Mouse (Mus musculus): Measurements from ENCODE around the gene Arntl. TPM values are rescaled to one million over a fixed set of nuclear protein-coding genes. Genes with fewer than 3 reads are reported as not detected.
"Not testable (repeated sequence)": the region's sequence is repeated elsewhere in the genome, so short reads cannot be mapped to it uniquely, and the experiment has no call there.

Gene Arntl
- total RNA-seq, 2 experiments from 2014 or later: 17.6 to 39.4 TPM

DNA sequence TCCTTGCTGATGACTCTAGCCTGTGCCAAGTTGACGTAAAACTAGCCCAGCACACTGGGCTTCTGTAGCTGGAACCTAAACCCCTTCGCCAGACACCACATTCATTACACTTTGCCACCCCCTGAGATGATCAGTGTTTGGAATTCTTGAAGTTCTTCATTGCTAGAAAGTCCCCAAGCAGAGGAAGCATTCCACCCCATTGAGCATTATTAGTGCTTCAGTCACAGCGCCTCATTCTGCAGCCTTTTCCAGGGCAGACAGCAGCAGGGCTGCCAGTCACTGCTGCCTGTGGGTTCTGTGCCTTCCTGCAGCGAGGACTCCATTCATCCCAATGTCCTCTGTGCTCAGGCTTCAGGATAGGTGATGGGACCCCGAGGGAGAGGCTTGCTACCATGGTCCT lies 37.9 kb downstream of the Arntl start:
- Histone ChIP-seq H3K27ac (no peak overlapping the region), H3K4me3 (no peak overlapping the region)
- DNase-seq: peak; percentile 4
- TF ChIP-seq CTCF (IDR thresholded peaks at IDR 0.05): no peak
- intact Hi-C loops (cut with DNase I): no loop called here

DNA sequence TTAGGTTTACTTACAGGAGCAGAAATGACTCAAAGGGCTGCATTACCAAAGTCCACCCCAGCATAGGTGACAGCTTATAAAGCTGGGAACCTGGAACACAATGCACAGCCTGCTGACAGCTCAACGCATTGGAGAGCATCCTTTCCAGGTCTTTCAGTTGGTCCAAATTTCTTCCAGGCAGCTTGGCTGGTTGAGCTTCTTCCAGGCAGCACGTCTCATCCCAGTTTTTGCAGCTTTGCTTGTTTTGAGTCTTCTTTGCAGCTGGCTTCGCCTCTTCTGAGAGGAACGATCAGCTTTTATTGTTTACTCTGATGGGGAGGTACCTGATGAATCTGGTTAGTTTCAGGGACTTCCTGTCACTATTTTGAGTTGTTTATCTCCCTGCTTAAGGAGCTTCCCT lies 39.2 kb downstream of the Arntl start:
- DNase-seq: peak; percentile 11
- H3K4me3 ChIP-seq: no peak overlapping the region
- no peak overlapping the region for H3K27ac ChIP-seq
- intact Hi-C loops (cut with DNase I): no loop called here
- no peak for TF ChIP-seq CTCF (IDR thresholded peaks at IDR 0.05)

DNA sequence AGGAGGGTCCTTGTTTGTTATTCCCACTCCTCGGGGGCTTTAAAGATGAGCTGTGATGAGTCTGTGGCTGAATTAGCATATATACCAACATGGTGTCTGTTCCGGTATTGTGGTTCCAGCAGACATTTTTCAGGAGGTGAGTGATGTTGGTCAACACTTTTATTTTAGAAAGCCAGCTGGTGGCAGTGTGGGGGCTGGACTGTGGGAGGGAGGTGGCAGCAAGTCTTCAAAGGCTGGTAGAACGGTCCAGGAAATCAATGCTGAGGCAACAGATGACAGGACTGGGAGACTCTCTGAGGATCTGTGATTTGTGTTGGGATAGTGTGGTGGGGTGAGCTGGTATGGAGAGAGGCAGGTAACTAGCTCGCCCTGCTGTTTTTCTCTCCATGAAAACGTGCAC lies 39.9 kb downstream of the Arntl start:
- H3K27ac ChIP-seq: no peak overlapping the region
- no peak for TF ChIP-seq CTCF (IDR thresholded peaks at IDR 0.05)
- no peak overlapping the region for H3K4me3 ChIP-seq
- intact Hi-C loops (cut with DNase I): no loop called here
- peak; percentile 17 for DNase-seq

DNA sequence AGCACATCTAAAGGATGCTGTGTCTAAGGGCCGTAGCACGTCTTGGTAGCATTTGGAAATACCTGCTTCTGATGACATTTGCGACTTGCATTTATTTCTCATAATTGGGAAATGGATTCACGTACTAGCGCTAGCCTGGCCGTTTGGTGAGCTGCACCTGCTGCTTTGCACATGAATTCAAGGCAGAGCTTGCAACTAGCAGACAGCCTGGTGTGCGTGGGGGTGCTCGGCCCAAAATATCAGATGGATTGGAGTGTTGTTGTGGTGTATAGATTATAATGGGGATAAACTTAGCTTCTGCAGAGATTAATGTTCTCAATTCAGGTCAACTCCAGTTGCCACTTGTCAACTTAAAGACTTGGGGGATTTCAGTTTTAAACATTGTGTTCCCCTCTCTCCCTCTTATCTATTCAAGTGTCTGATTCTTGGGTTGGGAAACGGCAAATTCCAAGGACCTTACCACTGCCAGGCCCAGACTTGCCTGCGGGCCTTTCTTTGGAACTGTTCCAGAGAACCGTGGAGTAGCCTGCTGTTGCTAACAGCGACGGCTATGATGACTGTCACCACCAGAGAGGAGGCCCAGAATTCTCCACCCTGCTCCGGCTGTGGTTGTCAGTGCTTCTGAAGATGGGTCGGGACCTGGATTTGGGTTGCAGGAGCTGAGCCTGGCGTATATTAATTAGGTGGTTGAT lies 42.0 kb downstream of the Arntl start:
- intact Hi-C loops (cut with DNase I): no loop called here
- Histone ChIP-seq H3K4me3 (no peak overlapping the region), H3K27ac (no peak overlapping the region)
- peak; percentile 25 for DNase-seq
- TF ChIP-seq CTCF (IDR thresholded peaks at IDR 0.05): no peak

DNA sequence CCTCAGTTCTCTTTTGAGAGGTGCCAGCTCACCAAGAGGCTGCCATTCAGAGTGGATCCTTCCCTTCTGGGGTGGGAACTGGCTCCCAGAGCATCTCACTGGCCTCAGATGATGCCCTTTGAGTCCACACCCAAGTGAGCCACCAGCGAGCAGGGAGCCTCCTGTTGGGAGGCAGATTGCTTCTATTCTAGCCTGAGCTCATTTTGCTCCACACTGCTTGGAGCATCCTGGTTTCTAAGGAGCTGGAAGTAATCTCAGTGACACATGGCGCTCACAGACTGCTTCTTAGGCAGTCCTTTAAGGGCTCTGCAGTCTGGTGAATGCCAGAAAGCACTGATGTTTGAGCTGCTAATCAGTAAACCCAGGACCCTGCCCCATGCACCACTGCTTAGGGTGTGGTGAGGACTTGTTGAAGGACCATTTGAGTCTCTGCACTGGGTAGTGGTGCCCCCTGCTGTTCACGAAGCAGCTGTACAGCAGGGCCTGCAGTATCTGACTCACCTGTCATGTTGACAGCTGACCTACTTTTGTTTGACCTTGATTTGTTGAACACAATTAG lies 43.2 kb downstream of the Arntl start:
- intact Hi-C loops (cut with DNase I): loop anchor here (5.0 to 10.0 kb wide), 3 partner anchors 43 to 326 kb away; partner anchors contain the start of gene Arntl
- peak; percentile 69 for DNase-seq
- TF ChIP-seq CTCF (IDR thresholded peaks at IDR 0.05): peak; percentile 86
- Histone ChIP-seq H3K27ac (peak overlapping the region; percentile 70), H3K4me3 (peak overlapping the region; percentile 34)

DNA sequence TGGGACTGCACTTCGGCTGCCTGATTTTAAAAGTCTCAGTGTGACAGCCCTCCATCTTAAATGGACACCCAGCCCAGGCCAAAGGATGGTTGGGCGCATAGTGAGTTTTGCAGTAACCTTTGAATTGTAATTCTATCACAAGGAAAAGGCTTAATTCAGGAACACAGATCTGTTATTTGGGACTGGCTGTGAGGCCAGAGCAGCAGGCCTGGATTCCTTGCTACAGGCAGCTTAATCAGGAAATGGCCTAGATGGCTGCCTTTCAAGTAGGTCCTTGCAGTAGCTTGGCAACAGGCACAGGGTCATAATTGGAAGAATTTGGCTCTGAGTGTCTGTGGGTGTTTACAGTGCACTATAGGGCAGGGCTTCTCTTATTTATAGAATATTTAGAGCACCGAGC lies 43.7 kb downstream of the Arntl start:
- peak overlapping the region; percentile 70 for H3K27ac ChIP-seq
- peak overlapping the region; percentile 34 for H3K4me3 ChIP-seq
- peak; percentile 52 for DNase-seq
- intact Hi-C loops (cut with DNase I): loop anchor here (5.0 to 10.0 kb wide), 3 partner anchors 44 to 326 kb away; partner anchors contain the start of gene Arntl
- TF ChIP-seq CTCF (IDR thresholded peaks at IDR 0.05): no peak

DNA sequence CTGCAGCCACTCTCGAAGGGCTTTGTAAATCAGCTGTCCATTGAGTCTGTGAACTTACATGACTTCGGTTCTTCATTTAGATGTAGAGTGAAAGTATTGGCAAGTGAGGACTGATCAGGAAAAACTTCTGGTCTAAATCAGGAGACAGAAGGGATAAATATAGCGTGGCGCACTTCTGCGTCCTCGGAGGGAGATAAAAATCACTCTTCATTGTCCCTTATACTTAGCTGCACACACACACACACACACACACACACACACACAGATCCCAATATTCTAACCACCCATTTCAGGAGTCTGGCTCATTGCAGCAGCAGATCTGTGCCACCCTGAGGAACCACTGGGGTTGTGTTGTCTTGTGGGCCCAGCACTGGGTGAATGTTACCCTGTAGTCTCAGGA lies 44.3 kb downstream of the Arntl start:
- H3K27ac ChIP-seq: peak overlapping the region; percentile 70
- DNase-seq: no peak
- H3K4me3 ChIP-seq: 0 out of 2 replicates have a peak overlapping the region, but pooled peaks have one; percentile 6
- TF ChIP-seq CTCF (IDR thresholded peaks at IDR 0.05): no peak
- intact Hi-C loops (cut with DNase I): loop anchor here (5.0 to 10.0 kb wide), 3 partner anchors 44 to 327 kb away; partner anchors contain the start of gene Arntl

DNA sequence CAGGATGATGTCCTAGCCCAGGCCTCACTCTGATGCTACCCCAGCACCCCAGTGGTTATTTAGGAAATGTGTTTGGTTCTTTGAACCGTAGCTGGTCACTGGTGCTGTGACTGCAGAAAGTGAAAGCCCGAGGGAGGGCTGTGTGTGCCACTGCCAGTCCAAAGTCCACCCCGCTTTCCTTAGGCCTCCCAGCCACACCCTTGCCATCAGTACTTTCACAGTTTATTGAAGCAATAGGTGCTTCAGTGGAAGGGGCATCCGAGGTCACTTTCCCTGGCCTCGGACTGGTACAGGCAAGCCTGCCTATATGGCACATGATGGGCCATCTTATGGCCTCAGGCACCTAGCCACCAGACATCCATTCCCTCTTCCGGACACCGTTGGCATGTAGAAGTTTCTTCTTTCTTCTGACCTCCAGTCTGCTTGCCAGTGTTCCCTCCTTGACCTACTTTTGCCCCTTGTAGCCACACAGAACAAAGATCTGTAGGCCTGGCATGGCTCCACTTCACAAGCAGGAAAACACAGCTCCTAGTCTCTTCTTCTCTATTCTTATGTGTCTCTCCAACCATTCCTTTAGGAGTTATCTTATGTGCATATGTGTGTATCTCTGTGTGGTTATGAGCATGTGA lies 46.6 kb downstream of the Arntl start:
- intact Hi-C loops (cut with DNase I): loop anchor here (5.0 to 10.0 kb wide), 3 partner anchors 47 to 329 kb away; partner anchors contain the start of gene Arntl
- DNase-seq: no peak
- peak overlapping the region; percentile 25 for H3K27ac ChIP-seq
- H3K4me3 ChIP-seq: no peak overlapping the region
- TF ChIP-seq CTCF (IDR thresholded peaks at IDR 0.05): no peak

DNA sequence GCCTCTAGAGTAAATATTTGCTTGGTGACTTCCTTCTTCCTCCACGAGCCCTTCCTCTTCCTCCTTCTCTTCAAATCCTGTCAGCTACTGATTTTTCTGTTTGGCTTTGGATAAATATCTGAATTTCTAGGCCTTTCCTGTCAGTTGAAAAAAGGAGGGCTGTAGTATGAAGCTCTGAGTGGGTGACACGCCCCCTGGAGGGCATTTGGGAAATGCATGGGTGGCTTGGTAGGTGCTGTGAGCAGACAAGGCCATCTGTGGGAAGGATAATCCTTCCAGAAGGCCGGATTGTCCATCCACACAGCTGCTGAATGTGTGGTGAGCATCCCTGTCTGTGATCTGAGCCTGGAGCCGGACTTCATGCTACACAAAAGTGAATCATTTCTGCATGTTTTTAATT lies 48.8 kb downstream of the Arntl start:
- intact Hi-C loops (cut with DNase I): loop anchor here (10.0 kb wide), 1 partner anchor 331 kb away; no protein-coding TSS in a partner anchor
- Histone ChIP-seq H3K4me3 (no peak overlapping the region), H3K27ac (no peak overlapping the region)
- DNase-seq: peak; percentile 41
- peak; percentile 63 for TF ChIP-seq CTCF (IDR thresholded peaks at IDR 0.05)

DNA sequence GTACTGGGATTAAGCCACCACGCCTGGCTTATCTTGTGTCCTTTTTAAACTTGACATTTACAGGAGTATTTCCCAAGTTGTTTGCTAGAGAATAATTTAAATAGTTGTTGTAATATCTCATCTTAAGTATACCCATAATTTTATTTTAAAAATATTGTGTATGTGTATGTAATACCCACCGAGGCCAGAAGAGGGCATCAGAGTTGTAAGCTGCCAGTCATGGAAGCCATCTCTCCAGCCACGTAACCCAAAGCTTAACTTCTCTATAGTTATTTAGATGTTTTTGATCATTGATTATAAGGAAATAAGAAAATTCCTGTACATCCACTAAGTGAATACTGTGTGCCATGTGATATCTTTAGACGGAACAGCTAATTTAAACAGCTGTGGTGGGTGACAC lies 51.2 kb downstream of the Arntl start:
- Histone ChIP-seq H3K4me3 (no peak overlapping the region), H3K27ac (no peak overlapping the region)
- peak; percentile 54 for TF ChIP-seq CTCF (IDR thresholded peaks at IDR 0.05)
- no peak for DNase-seq
- intact Hi-C loops (cut with DNase I): loop anchor here (10.0 kb wide), 1 partner anchor 334 kb away; no protein-coding TSS in a partner anchor

DNA sequence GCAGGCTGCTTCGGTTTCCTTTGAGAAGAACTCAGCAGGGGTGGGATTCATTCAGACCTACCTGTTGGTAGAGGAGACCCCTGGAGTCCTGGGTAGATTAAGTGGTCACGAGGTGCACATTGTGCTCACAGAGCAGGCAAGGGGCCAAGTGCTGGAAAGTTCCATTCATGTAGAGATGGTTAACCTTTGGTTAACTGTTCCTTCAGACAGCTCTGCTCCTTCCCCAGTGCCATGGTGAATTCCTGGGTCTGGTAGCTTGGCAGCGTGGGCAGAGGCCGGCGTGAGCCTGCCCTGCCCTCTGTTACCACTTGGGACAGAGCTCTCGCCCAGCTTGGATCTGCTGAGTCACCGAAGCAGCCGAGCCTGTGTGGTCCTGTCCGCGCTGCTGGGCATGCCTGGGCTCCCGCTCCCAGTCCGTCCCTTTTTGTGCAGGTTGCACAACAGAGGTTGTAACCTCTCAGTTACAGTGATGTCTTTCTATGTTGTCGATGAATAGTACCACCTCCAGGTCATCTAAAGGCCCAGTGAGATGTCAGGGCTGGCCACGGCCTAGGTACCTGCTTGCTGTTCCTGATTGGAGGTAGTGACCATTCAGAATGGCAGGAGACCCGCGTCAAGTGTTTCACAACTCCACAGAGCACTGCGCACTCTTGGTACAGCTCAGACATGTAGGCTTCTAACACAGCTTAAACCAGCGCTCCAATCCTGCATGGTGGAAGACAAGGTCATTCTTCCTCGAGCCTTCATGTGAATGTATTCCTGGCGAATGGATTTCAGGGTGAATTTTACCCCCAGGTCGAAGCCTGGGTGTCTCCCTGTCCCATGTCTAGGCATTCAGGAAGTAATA lies 53.3 kb downstream of the Arntl start:
- H3K27ac ChIP-seq: peak overlapping the region; percentile 73
- peak overlapping the region; percentile 10; the same call in 1 of the 2 replicates for H3K4me3 ChIP-seq
- TF ChIP-seq CTCF (IDR thresholded peaks at IDR 0.05): peak; percentile 55
- DNase-seq: peak; percentile 83
- intact Hi-C loops (cut with DNase I): no loop called here

DNA sequence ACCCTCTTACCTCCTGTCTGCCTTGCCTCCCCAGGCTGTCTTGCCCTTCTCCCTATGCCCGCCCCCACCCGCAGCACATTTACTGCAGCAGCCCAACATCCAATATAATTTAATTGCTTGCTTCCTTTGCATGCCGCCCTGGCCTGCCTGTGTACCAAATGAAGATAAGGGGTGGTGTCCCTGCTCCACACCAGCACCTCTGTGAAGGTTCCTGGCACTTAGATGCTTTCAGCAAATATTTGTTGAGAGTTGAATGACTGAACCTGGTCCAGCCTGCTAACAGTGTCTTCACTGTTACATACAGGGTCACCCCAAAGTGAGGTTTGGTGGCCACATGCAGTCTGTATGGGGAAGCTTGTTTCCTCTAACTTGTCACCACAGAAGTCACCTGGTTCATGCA lies 54.4 kb downstream of the Arntl start:
- intact Hi-C loops (cut with DNase I): no loop called here
- Histone ChIP-seq H3K4me3 (no peak overlapping the region), H3K27ac (no peak overlapping the region)
- no peak for DNase-seq
- no peak for TF ChIP-seq CTCF (IDR thresholded peaks at IDR 0.05)

DNA sequence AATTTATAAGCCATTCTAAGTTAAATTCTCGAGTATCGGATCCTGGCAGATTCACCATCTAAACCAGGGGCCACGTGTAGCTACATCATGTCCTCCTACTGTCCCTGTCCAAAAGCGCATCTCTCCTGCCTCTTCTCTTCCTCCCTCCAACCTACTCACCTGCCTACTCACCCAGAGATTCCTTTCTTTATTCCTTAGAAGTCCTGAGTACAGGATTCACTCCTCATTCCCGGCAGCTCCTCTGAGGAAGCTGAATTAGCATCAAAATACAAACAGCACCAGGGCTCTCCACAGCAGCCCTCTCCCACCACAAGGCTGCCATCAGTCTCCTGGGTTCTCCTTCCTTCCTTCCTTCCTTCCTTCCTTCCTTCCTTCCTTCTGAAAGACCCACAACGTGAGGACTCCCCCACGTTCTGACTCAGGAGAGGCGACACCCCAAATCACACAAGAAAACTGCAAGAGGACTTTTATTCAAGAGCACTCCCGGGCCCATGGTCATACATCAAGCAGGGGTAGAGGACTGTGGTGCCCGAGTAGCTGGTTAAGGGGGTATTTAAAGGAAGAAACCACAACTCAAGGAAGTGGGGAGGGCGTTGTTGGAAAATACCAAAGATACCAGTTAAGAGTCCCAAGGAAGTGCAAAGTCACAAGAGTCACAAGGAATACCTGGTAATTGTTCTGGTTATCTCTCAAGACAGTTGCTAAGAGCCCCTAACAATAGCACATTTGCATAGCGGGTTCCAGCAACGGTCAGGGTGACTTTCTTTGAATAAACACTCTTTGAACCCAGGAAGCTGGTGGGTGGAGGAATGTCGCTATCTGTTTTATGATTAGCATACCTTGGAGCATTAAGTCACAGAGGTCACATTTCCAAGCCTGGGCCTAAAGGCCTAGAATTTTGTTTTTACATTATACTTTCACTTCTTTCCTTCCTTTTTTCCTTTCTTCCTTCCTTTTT lies 55.5 kb downstream of the Arntl start:
- H3K27ac ChIP-seq; H3K4me3 ChIP-seq; intact Hi-C loops (cut with DNase I); DNase-seq: not testable (repeated sequence)

Measured in gastrocnemius, adult 2 months (tissue).